Mouse (Mus musculus): ENCODE results near the gene Hist1h3i.
"Not testable (repeated sequence)": the region's sequence is repeated elsewhere in the genome, so short reads cannot be mapped to it uniquely, and the experiment has no call there.

Gene Hist1h3i

DNA sequence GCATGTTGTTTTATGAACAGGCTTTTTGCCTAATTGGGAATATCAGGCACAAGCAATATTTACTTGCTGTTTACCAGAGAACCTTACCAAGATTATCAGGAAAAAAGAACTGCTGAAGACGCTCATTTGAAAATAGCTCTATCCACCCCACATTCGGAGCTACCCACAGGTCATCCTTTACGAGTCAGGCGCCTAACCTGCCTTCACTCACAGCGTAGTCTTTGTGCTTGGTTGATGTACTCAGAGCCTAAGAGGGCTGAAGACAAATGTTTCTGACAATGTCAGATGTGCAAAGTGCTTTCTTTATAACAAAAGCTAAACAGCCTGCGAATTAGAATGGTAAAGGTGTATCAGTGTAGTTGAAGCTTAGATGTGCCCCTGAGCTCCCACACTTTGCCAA, 1.1 kb upstream of the Hist1h3i start:
- in situ Hi-C loops (cut with MboI; ENCODE audit: low sequenced_read_pairs), result loop anchor here (25.0 kb wide), 1 partner anchor 1778 kb away; the partner anchor contains the start of genes Hist1h1d, Hist1h2ad, Hist1h2ae and Hist1h2bf

DNA sequence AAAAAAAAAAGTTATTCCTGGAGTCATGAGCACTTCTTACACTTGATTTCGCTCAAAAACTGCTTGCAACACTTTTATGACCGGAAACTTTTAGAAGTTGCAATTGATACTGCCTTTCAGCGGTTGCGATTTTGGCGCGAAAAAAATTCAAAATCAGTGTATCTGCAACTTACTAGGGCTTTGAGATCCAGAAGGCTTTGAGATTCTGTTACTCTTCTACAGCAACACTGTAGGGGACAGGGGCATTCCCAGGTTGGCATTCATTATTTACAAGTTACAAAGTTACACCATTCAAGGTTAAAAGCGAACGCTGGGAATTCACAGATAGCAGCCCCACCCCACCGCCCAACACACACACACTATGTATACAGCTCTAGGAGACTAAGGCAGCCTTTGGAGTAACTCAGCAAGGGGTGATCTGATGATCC, 578 bp upstream of the Hist1h3i start:
- in situ Hi-C loops (cut with MboI; ENCODE audit: low sequenced_read_pairs), result loop anchor here (25.0 kb wide), 1 partner anchor 1779 kb away; the partner anchor contains the start of genes Hist1h1d, Hist1h2ad, Hist1h2ae and Hist1h2bf

DNA sequence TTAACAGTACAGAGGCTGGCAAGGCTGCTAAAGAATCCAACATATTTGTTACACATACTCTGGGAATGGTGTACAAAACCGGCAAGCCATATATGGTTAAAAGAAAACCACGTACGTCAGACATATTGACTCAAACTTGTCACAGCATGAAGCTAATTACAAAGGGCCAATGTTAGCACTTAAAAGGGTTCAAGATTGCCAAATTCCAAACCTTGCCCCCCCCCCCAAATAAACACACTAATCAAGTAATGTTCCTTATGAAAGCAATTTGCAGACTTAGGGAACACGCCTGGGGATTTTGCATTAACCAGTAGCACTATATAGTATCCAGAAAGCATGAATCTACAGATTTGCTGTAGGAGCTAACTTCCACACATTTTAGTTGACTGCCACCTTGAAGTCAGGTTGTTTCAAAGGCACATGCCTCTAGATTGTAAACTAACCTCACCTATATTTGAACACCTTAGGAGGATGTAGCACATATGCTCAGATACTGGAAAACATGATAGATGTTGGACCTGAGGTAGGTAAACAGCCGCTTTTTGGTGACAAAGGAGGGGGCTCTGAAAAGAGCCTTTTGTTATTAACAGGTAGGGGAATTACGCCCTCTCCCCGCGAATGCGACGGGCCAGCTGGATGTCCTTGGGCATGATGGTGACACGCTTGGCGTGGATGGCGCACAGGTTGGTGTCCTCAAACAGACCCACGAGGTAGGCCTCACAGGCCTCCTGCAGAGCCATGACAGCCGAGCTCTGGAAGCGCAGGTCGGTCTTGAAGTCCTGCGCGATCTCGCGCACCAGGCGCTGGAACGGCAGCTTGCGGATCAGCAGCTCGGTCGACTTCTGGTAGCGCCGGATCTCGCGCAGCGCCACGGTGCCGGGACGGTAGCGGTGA, 562 bp downstream of the Hist1h3i start:
- in situ Hi-C loops (cut with MboI; ENCODE audit: low sequenced_read_pairs), result loop anchor here (25.0 kb wide), 1 partner anchor 1780 kb away; the partner anchor contains the start of genes Hist1h1d, Hist1h2ad, Hist1h2ae and Hist1h2bf

DNA sequence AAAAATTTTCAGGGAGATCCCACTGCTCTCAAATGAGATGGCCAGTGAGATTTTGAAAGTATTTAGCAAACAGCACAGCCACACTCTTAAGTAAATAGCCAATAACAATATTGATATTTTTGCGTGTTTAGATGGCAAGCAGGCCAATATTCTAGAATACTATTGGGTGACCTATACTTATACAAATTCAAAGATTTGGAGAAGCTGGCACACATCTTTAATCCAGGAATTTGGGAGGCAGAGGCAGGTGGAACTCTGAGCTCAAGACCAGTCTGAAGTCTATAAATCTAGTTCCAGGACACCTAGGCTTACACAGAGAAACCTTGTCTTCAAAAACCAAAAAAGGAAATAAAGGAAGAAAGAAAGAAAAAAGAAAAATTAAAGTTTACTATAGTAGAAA, 1.5 kb downstream of the Hist1h3i start:
- in situ Hi-C loops (cut with MboI; ENCODE audit: low sequenced_read_pairs), result loop anchor here (25.0 kb wide), 1 partner anchor 1781 kb away; the partner anchor contains the start of genes Hist1h1d, Hist1h2ad, Hist1h2ae and Hist1h2bf

DNA sequence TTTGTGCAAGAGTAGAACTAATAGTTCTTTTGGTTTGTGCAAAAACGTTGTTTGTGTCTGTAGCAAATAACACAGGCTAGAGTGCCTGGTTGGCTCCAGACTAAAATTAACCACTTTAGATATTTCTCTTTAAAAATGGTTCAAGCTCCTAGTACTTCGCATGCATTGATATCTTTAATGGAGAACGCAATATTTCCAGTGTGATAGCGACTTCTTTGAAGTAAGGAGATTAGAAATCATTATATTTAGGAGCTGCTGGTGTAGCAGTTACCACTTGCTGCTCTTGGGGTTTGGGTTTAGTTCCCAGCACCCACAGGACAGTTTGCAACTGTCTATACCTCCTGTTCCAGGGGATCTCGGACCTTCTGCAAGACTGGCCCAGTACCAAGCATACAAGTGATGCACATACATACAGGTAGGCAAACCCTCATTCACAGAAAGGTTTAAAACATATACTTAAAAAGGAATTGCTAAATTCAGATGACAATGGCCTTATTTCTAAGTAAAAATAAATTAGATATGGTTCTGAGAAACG, 2.1 kb downstream of the Hist1h3i start:
- in situ Hi-C loops (cut with MboI; ENCODE audit: low sequenced_read_pairs), result loop anchor here (25.0 kb wide), 1 partner anchor 1781 kb away; the partner anchor contains the start of genes Hist1h1d, Hist1h2ad, Hist1h2ae and Hist1h2bf

DNA sequence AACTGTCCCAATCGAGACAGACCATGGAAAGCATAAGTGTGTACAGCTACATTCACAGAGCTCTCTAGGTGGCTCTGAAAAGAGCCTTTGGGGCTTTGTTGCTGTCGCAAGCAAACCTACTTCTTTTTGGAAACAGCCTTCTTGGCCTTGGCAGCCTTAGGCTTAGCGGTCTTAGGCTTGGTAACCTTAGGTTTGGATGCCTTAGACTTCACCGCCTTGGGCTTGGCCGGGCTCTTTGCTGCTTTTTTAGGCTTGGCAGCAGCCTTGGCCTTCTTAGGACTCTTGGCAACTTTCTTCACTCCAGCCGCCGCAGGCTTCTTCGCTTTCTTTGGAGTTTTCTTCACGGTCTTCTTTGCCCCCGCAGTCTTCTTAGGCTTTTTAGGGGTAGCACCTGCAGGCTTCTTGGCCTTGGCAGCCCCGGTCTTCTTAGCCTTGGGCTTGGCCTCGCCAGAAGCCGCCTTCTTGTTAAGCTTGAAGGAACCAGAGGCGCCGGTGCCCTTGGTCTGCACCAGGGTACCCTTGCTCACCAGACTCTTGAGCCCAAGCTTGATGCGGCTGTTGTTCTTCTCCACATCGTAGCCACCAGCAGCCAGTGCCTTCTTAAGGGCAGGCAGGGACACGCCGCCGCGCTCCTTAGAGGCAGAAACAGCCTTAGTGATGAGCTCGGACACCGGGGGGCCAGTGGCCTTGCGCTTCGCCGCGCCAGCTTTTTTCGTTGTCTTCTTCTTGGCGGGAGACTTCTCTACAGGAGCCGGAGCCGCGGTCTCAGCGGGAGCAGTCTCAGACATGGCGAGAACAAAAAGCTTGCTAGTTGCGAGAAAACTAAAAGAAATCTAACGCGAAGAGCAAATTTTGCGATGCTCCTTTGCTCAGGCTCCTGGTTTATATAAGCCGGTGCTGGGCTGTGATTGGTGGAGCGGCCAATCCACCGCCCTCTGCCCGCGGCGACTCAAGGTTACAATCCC, 3.1 kb downstream of the Hist1h3i start, which contains the start of gene Hist1h1b:
TSS of gene Hist1h1b (minus strand) at position 859 of the 965 bp plus-strand sequence.
- in situ Hi-C loops (cut with MboI; ENCODE audit: low sequenced_read_pairs), result loop anchor here (25.0 kb wide), 1 partner anchor 1782 kb away; the partner anchor contains the start of genes Hist1h1d, Hist1h2ad, Hist1h2ae and Hist1h2bf

DNA sequence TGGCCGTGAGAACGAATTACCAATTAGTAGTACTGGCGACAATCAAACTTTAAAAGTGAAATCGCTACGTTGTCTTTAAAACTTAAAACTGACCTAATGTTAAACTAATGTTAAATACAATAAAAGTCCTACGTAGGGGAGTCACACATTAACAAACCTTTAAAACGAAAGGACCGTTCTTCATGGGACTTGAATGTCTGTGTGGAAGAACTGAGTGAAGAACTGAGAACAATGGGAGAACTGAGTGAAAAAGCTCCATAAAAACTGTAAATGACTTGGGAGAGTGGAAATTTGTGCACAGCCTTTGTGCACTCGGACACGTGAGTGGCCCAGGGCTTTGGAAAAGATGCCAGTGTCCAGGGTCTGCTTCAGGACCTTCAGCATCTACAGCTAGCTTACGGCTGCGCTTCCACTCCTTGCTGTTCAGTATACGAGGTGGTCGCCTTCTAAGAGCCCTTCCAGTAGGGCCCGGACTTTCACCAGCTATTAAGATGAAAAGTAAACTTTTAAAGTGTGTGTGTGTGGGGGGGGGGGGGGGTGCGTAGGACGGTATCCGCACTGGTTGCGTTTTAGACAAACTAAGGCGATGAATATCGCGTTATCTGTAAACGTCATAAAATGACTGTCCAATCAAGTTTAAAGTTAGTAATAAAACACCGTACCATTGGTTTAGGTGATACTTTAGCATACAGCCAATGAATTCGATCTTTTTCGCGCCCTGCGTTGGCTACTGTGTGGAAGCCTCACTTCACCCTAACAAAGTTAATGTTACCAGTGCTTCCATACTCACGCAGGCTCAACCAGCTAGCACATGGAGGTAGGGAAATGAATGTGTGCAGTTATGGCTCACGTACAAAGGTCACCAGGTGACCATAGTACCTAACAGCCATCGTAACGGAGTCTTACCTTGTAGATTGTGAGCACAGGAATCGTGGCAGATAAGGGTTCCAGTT, 4.1 kb downstream of the Hist1h3i start:
- in situ Hi-C loops (cut with MboI; ENCODE audit: low sequenced_read_pairs), result loop anchor here (25.0 kb wide), 1 partner anchor 1783 kb away; the partner anchor contains the start of genes Hist1h1d, Hist1h2ad, Hist1h2ae and Hist1h2bf

DNA sequence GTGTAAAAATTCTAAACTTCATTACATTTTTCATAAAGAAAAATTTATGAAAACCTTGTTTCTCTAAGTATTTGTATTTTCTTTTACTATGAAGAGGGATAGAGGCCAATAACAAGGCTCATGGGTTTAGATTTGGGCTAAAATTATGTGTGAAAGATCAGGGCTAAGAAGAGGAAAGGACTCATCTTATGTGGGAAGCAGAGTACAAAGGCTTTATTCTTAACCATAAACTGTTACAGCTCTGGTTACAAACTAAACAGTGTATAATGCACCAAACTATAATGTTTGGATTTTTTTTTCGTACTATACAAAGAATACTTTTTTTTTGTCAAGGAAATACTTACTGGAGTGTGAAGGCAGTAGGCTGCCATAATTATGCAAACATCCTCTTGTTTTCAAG, 27.5 kb downstream of the Hist1h3i start:
- in situ Hi-C loops (cut with MboI; ENCODE audit: low sequenced_read_pairs), result no loop called here

DNA sequence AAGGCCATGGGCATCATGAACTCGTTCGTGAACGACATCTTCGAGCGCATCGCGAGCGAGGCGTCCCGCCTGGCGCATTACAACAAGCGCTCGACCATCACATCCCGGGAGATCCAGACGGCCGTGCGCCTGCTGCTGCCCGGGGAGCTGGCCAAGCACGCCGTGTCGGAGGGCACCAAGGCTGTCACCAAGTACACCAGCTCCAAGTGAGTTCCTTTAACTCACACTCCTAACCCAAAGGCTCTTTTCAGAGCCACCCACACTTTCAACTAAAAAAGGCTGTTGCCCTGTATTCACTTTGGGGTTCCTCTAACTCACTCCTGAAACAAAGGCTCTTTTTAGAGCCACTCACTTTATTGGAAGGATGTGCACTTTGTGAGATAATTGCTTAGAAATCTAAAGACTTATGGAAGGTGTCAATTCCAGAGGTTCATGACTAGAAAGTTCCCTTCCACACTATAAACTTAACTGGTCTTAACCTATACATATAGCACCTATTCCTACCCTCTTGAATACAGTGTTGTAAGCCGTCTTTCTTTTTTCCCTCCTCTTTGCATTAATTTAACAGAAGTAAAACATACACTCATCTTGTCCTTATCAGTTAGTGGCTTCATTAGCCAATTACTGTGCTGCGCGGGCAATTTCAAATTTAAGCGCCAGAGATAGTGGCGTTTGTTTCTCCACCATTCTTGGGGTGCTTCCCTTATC, 28.7 kb downstream of the Hist1h3i start:
- in situ Hi-C loops (cut with MboI; ENCODE audit: low sequenced_read_pairs), result not testable (repeated sequence)

DNA sequence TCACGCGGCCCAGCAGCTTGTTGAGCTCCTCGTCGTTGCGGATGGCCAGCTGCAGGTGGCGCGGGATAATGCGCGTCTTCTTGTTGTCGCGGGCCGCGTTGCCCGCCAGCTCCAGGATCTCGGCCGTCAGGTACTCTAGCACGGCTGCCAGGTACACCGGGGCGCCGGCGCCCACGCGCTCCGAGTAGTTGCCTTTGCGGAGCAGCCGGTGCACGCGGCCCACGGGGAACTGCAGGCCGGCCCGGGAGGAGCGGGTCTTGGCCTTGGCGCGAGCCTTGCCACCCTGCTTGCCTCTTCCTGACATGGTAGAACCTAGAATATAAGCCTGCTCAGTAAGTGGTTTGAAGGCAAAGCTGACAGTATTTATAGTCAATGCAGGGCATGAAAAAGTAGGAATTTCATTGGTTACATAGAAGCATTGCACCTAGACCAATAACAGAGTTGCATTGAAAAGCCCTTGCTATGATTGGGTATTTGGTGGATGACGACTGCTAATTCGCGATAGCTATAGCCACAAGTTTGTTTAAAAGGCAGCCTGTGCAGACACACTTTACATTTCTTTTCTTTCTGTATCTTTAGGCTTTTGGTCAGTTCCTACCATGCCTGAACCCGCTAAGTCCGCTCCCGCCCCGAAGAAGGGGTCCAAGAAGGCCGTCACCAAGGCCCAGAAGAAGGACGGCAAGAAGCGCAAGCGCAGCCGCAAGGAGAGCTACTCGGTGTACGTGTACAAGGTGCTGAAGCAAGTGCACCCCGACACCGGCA, 29.5 kb downstream of the Hist1h3i start, which contains the start of the genes Hist1h2ak and Hist1h2bn:
TSS of gene Hist1h2ak (minus strand) at position 304 of the 762 bp plus-strand sequence.
TSS of gene Hist1h2bn (plus strand) at position 600 of the 762 bp plus-strand sequence.
- in situ Hi-C loops (cut with MboI; ENCODE audit: low sequenced_read_pairs), result not testable (repeated sequence)

DNA sequence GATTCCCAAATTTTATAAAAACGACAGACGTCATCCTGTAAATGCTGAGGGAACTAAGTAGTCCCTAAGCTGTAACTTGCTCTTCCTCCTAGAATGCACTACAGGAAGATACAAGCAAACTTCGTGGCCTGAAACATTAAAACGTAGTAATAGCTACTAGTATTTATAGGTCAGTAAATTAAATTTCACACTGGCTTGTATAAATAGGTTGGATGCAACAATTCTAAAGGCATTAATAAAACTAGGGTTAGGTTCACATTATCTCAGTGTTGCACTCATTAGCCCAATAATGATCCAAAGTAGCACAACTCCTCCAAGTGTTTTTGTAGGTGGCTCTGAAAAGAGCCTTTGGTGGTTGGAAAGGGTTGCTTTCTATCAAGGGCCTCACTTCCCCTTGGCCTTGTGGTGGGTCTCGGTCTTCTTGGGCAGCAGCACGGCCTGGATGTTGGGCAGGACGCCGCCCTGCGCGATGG, 30.1 kb downstream of the Hist1h3i start:
- in situ Hi-C loops (cut with MboI; ENCODE audit: low sequenced_read_pairs), result no loop called here

DNA sequence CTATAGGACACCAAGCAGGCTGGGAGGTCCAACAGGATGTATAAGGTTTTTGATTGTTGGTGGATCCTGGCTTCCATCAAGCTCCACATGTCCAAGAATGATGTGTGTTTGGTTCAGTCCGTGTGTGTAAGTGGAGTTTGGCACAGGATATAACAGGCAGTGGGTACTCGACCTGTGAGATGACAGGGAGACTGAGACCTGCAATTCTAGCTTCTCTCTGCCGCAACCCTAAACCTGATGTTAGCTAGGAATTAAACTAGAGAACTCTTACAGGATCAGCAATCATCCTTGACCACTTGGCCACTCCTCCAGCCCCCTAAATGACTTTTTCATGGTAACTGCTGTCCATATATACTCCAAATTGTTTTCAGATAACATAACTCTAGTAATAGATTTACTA, 30.8 kb downstream of the Hist1h3i start:
- in situ Hi-C loops (cut with MboI; ENCODE audit: low sequenced_read_pairs), result no loop called here

DNA sequence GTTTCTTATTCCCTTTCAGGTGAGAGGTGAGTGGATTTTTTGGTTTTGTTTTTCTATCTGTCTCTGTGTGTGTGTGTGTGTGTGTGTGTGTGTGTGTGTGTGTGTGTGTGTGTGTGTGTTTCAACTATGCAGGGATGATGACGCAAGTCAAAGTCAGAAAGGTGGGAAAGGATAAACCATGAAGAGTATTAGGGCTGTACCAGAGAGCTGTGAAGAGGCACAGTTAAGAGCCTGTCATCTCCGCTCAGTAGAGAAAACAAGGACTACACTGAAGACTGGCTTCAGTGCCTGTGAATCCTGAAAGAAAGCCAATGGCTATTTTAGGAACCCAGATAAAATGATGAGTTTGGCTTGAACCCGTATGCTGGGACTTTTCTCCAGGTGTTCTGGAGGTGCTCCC, 31.3 kb downstream of the Hist1h3i start:
- in situ Hi-C loops (cut with MboI; ENCODE audit: low sequenced_read_pairs), result no loop called here

DNA sequence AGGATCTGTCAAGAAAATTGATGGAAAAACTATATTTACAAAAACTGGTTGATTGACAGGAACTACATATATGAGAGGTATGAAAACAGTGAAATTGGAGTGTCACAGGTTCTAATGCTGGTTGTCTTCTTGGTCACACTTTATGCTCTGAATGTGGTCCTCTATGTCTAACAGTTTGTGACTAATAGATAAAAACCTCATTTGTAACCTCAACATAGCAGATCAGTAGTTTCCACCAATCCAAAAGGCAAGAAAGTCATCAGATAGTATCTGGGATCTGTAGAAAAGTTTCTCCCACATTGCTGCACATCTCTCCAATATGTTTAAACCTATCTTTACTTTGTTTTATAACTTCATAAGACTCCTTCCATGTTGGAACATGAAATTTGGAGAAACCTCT, 31.8 kb downstream of the Hist1h3i start:
- in situ Hi-C loops (cut with MboI; ENCODE audit: low sequenced_read_pairs), result no loop called here

DNA sequence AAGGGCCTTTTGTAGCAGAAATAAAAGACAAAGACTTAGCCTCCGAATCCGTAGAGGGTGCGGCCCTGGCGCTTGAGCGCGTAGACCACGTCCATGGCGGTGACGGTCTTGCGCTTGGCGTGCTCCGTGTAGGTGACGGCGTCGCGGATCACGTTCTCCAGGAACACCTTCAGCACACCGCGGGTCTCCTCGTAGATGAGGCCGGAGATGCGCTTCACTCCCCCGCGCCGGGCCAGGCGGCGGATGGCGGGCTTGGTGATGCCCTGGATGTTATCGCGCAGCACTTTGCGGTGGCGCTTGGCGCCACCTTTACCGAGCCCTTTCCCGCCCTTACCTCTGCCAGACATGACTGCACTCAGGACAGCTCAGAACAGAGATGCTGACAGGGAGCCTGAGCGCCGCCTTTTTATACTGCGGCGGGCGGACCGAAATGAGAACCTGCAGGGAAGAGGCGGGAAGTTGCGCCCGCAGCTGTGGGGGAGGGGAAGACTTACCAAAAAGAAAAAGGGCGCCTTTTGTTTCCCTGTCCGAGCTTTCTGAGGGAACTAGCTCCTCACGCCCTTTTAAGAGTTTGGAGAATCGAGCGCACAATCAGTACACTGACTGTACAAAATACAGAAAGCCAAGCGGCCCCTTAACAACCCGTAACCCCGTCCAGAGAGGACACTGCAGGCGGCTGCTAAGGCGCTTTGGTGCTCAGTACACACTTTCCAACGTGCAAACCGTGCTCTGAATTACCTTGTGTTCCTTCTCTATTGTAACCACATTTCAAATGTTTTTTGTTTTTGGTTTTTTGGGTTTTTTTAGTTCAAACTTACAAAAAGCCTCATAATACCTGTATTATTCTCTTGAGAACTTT, 32.8 kb downstream of the Hist1h3i start, which contains the start of gene Hist1h4k:
TSS of gene Hist1h4k (minus strand) at position 347 of the 859 bp plus-strand sequence.
- in situ Hi-C loops (cut with MboI; ENCODE audit: low sequenced_read_pairs), result not testable (repeated sequence)

DNA sequence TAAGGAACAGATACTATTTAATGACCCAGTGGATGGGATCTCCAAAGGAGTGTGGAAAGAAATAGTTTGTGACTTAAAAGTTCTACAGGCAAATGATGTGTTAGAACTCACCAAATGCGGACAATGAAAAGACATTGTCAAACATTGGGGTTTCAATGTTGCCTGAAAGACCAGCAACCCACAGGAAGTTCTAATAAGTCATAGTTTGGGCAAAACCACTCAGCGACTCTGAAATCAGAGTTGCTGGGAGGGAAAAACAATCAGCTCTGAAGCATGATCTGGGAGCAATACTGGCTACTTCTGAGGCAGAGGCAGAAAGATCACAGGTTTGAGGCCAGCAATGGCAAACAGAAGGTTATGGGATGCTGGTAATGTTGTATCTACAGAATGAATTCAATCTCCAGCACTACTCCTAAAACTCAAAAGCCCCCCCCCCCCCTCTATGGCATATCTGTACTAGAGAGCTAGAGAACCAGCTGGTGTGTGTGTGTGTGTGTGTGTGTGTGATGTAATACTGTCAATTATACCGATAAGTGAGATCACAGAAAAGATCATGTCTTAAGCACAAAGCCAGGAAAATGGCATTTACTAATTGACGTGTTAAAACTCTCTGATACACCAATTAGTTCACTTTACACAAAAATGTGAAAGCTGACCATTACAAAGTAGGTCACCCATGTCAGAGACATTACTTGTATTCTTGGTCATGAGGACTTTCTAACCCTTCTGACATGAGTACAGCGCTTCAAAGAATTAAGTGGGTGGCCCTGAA, 33.6 kb downstream of the Hist1h3i start:
- in situ Hi-C loops (cut with MboI; ENCODE audit: low sequenced_read_pairs), result no loop called here
